ENCODE assay signal across 26 mouse cellular contexts in genomic region chr11:53250796-53251195, GRCm38 (mm10). TPM values are rescaled to one million over a fixed set of nuclear protein-coding genes. Genes with fewer than 3 reads are reported as not detected.
A peak's percentile ranks its signal among the peaks of the same experiment; 100 is the strongest.
DNase-seq lines count a peak whose midpoint lies in the region; ATAC-seq and TF ChIP-seq lines count a peak whose summit lies in the region.
"Had no signal": no experiment of that assay in that cellular context is flagged by ENCODE, and none has a peak within 500 bp of the region (broad histone marks: within the 10 kb centered on the region; RNA-seq: fewer than 3 reads in every experiment).

No protein-coding gene starts in this region.

- no peak overlapping the region for H3K4me2 ChIP-seq in hindbrain, embryonic 12.5 days (replicated peaks)
- no peak overlapping the region for H3K4me2 ChIP-seq in stomach, embryonic 16.5 days (ENCODE audit: low read depth, low read length)
- no peak overlapping the region for H3K4me2 ChIP-seq in stomach, postnatal 0 days (replicated peaks; ENCODE audit: low read depth)
- peak overlapping the region; percentile 13; the same call in 1 of the 2 replicates for H3K4me2 ChIP-seq in limb, embryonic 14.5 days (replicated peaks; ENCODE audit: low read depth, low read length, severe bottlenecking)
- H3K4me2 ChIP-seq: kidney, embryonic 15.5 days; liver, embryonic 13.5 days; lung, embryonic 15.5 days had no signal

- H3K27ac ChIP-seq in hindbrain, embryonic 10.5 days: peak overlapping the region; percentile 2; the same call in 1 of the 2 replicates
- no peak overlapping the region for H3K27ac ChIP-seq in hindbrain, embryonic 12.5 days
- no peak overlapping the region for H3K27ac ChIP-seq in stomach, embryonic 16.5 days (ENCODE audit: low read length)
- no peak overlapping the region for H3K27ac ChIP-seq in stomach, postnatal 0 days (replicated peaks)
- H3K27ac ChIP-seq in limb, embryonic 14.5 days (replicated peaks; ENCODE audit: low read depth, low read length): peak overlapping the region; percentile 26; the same call in 1 of the 2 replicates
- no peak overlapping the region for H3K27ac ChIP-seq in left cerebral cortex, adult 2 months
- H3K27ac ChIP-seq: kidney, embryonic 15.5 days; liver, embryonic 13.5 days; lung, embryonic 15.5 days had no signal

- H3K9ac ChIP-seq in hindbrain, embryonic 12.5 days: no peak overlapping the region
- 0 out of 2 replicates have a peak overlapping the region, but pooled peaks have one; percentile 19 for H3K9ac ChIP-seq in stomach, embryonic 16.5 days (ENCODE audit: low read length)
- no peak overlapping the region for H3K9ac ChIP-seq in stomach, postnatal 0 days (ENCODE audit: low read length)
- no peak overlapping the region for H3K9ac ChIP-seq in limb, embryonic 14.5 days (ENCODE audit: low read depth, low read length, severe bottlenecking)
- H3K9ac ChIP-seq: forebrain, postnatal 0 days; kidney, embryonic 15.5 days; liver, embryonic 13.5 days; lung, embryonic 15.5 days had no signal

- H3K27me3 ChIP-seq in hindbrain, embryonic 10.5 days (ENCODE audit: insufficient read depth, poor library complexity, severe bottlenecking): no peaks in the 10 kb centered on the region
- no peaks in the 10 kb centered on the region for H3K27me3 ChIP-seq in hindbrain, embryonic 12.5 days
- H3K27me3 ChIP-seq in stomach, embryonic 16.5 days (ENCODE audit: control insufficient read depth, insufficient read depth, low read length): no peaks in the 10 kb centered on the region
- no peaks in the 10 kb centered on the region for H3K27me3 ChIP-seq in stomach, postnatal 0 days (ENCODE audit: control insufficient read depth, insufficient read depth, low read length)
- no peaks in the 10 kb centered on the region for H3K27me3 ChIP-seq in limb, embryonic 14.5 days (ENCODE audit: control insufficient read depth, insufficient read depth, low read length)
- H3K27me3 ChIP-seq: CH12.LX; kidney, embryonic 15.5 days; liver, embryonic 13.5 days; lung, embryonic 15.5 days; Patski had no signal

- no peak for ATAC-seq in hindbrain, embryonic 12.5 days (ENCODE audit: low FRiP score)
- ATAC-seq in stomach, embryonic 16.5 days (ENCODE audit: insufficient read depth, low FRiP score): no peak
- no peak for ATAC-seq in stomach, postnatal 0 days (ENCODE audit: low FRiP score, low TSS enrichment)
- peak; percentile 71 for ATAC-seq in limb, embryonic 14.5 days (ENCODE audit: low FRiP score, low read depth)
- ATAC-seq: forebrain, postnatal 0 days; hindbrain, embryonic 16.5 days; midbrain, embryonic 16.5 days; Patski had no signal

- TF ChIP-seq POLR2A in limb, embryonic 14.5 days (IDR thresholded peaks at IDR 0.05; ENCODE audit: borderline replicate concordance, extremely low read depth, insufficient read depth, insufficient read length): no peak

- no peak for TF ChIP-seq EP300 in stomach, postnatal 0 days (optimal IDR thresholded peaks at IDR 0.05)

- no peaks in the 10 kb centered on the region for H3K36me3 ChIP-seq in hindbrain, embryonic 10.5 days
- H3K36me3 ChIP-seq in hindbrain, embryonic 12.5 days: no peaks in the 10 kb centered on the region
- H3K36me3 ChIP-seq in stomach, embryonic 16.5 days (ENCODE audit: control insufficient read depth, insufficient read depth, low read length): no peaks in the 10 kb centered on the region
- no peaks in the 10 kb centered on the region for H3K36me3 ChIP-seq in stomach, postnatal 0 days (ENCODE audit: control insufficient read depth, insufficient read depth, low read length)
- no peaks in the 10 kb centered on the region for H3K36me3 ChIP-seq in limb, embryonic 14.5 days (ENCODE audit: control insufficient read depth, insufficient read depth, low read length)
- H3K36me3 ChIP-seq: kidney, embryonic 15.5 days; liver, embryonic 13.5 days; lung, embryonic 15.5 days had no signal

- H3K4me3 ChIP-seq in hindbrain, embryonic 10.5 days: no peak overlapping the region
- no peak overlapping the region for H3K4me3 ChIP-seq in hindbrain, embryonic 12.5 days
- H3K4me3 ChIP-seq in stomach, embryonic 16.5 days (replicated peaks; ENCODE audit: low read length): no peak overlapping the region
- no peak overlapping the region for H3K4me3 ChIP-seq in stomach, postnatal 0 days (ENCODE audit: low read depth, low read length)
- H3K4me3 ChIP-seq in limb, embryonic 14.5 days (replicated peaks; ENCODE audit: low read length): no peak overlapping the region
- H3K4me3 ChIP-seq in left cerebral cortex, adult 2 months: no peak overlapping the region
- H3K4me3 ChIP-seq: kidney, embryonic 15.5 days; liver, embryonic 13.5 days; lung, embryonic 15.5 days; megakaryocyte, embryonic 14.5 days; myocyte had no signal

- 92% methylated on average over 14 of the region's 14 CpGs for WGBS in hindbrain, embryonic 10.5 days
- WGBS in hindbrain, embryonic 12.5 days: 90% methylated on average over 14 of the region's 14 CpGs
- WGBS in stomach, embryonic 16.5 days: 84% methylated on average over 14 of the region's 14 CpGs
- 73% methylated on average over 14 of the region's 14 CpGs for whole genome bisulfite sequencing in stomach, postnatal 0 days
- 15% methylated on average over 14 of the region's 14 CpGs for WGBS in limb, embryonic 14.5 days

- no peak for DNase-seq in hindbrain, embryonic 10.5 days (ENCODE audit: low spot score)
- DNase-seq in stomach, postnatal 0 days (ENCODE audit: low spot score): no peak
- peak; percentile 58 for DNase-seq in limb, embryonic 14.5 days (ENCODE audit: low spot score)
- no peak for DNase-seq in adrenal gland, adult 8-10 months
- DNase-seq in left cerebral cortex, adult 2 months (ENCODE audit: extremely low spot score in 1 of 2, low spot score in 2 of 2): no peak
- DNase-seq: adrenal gland, adult 2 months; cerebellum, adult 18-20 months; cerebellum, postnatal 14 days; forebrain, postnatal 0 days; kidney, adult 11 months; layer of hippocampus, adult 9-11 months; liver, embryonic 13.5 days; lung, postnatal 36 days; right cerebral cortex, postnatal 14 days; thymus, postnatal 14 days had no signal

- no peaks in the 10 kb centered on the region for H3K9me3 ChIP-seq in hindbrain, embryonic 10.5 days
- no peaks in the 10 kb centered on the region for H3K9me3 ChIP-seq in hindbrain, embryonic 12.5 days (replicated peaks)
- H3K9me3 ChIP-seq in stomach, embryonic 16.5 days (replicated peaks; ENCODE audit: control insufficient read depth, low read length): 0 out of 2 replicates have a peak, but pooled peaks cover 3% of the 10 kb centered on the region
- no peaks in the 10 kb centered on the region for H3K9me3 ChIP-seq in stomach, postnatal 0 days (ENCODE audit: control insufficient read depth, low read length)
- no peaks in the 10 kb centered on the region for H3K9me3 ChIP-seq in limb, embryonic 14.5 days (ENCODE audit: control insufficient read depth, low read length)
- H3K9me3 ChIP-seq: G1E; kidney, embryonic 15.5 days; liver, embryonic 13.5 days; lung, embryonic 15.5 days had no signal

- TF ChIP-seq CTCF in stomach, postnatal 0 days (IDR thresholded peaks at IDR 0.05; ENCODE audit: low read depth): no peak
- TF ChIP-seq CTCF in left cerebral cortex, adult 2 months (IDR thresholded peaks at IDR 0.05): no peak

- intact Hi-C loops in left cerebral cortex, adult 2 months (cut with DNase I): no loop called here

- H3K4me1 ChIP-seq in hindbrain, embryonic 10.5 days (replicated peaks): peaks cover 31% of the 10 kb centered on the region
- H3K4me1 ChIP-seq in hindbrain, embryonic 12.5 days: peaks cover 5% of the 10 kb centered on the region; the same call in 1 of the 2 replicates
- 0 out of 2 replicates have a peak, but pooled peaks cover 3% of the 10 kb centered on the region for H3K4me1 ChIP-seq in stomach, embryonic 16.5 days (ENCODE audit: control insufficient read depth, insufficient read depth, low read length)
- no peaks in the 10 kb centered on the region for H3K4me1 ChIP-seq in stomach, postnatal 0 days (replicated peaks; ENCODE audit: control insufficient read depth, insufficient read depth)
- peaks cover 21% of the 10 kb centered on the region for H3K4me1 ChIP-seq in limb, embryonic 14.5 days (ENCODE audit: control insufficient read depth, insufficient read depth, low read length)
- H3K4me1 ChIP-seq: kidney, embryonic 15.5 days; liver, embryonic 13.5 days; lung, embryonic 15.5 days; megakaryocyte, embryonic 14.5 days had no signal

RNA-seq across cellular contexts. Expression of gene Hspa4, which starts 49.5 kb away (rescaled TPM):
- 91.2 and 112 TPM in 2 replicates for polyA plus RNA-seq in hindbrain, embryonic 10.5 days (2016; fragmentation: Nextera tagmentation; extraction: Ambion mirVana)
- polyA plus RNA-seq in hindbrain, embryonic 12.5 days (2016; fragmentation: Nextera tagmentation; extraction: Ambion mirVana): 80.7 and 85.8 TPM in 2 replicates
- polyA plus RNA-seq in stomach, embryonic 16.5 days (2015; fragmentation: Nextera tagmentation; extraction: Ambion mirVana): 67.9 and 69.2 TPM in 2 replicates
- 53.6 and 59.9 TPM in 2 replicates for polyA plus RNA-seq in stomach, postnatal 0 days (2015; fragmentation: Nextera tagmentation; extraction: Ambion mirVana)
- 47.8 and 62.6 TPM in 2 replicates for polyA plus RNA-seq in limb, embryonic 14.5 days (2012; rRNA removed)
- polyA plus RNA-seq in limb, embryonic 14.5 days (2014; fragmentation: Nextera tagmentation; extraction: Ambion mirVana): 78.5 and 79.9 TPM in 2 replicates
- 100 to 1,000 TPM; 164 to 203 (median 190) TPM for total RNA-seq in adrenal gland, adult 8-10 months (2022)
- 100 to 1,000 TPM; 171 to 189 TPM for total RNA-seq in left cerebral cortex, adult 2 months (2021)

Comparison
In these comparisons a context has a peak if more than half of its experiments do, and no peak if none do; other contexts are left out.
1. H3K27ac ChIP-seq: peak in hindbrain, embryonic 10.5 days (single experiment) and limb, embryonic 14.5 days (single experiment); none in hindbrain, embryonic 12.5 days (single experiment), stomach, embryonic 16.5 days (single experiment), stomach, postnatal 0 days (single experiment) and left cerebral cortex, adult 2 months (single experiment).